8 mouse cellular contexts compared by ENCODE assay signal in genomic region chr17:44776738-44777270, GRCm38 (mm10). TPM values are rescaled to one million over a fixed set of nuclear protein-coding genes. Genes with fewer than 3 reads are reported as not detected.
DNase-seq lines count a peak whose midpoint lies in the region; ATAC-seq and TF ChIP-seq lines count a peak whose summit lies in the region.

Gene Supt3 (plus strand): TSS chr17:44777152.

- no peak for TF ChIP-seq POLR2A in bone marrow macrophage, adult 2 months (IDR thresholded peaks at IDR 0.05; ENCODE audit: borderline replicate concordance, low read depth, low read length)
- peak; percentile 71 for TF ChIP-seq POLR2A in embryonic fibroblast, embryonic 13.5 days (IDR thresholded peaks at IDR 0.05; ENCODE audit: low read depth, low read length)

- peaks cover 20% of the 10 kb centered on the region for H3K4me1 ChIP-seq in bone marrow macrophage, adult 2 months (ENCODE audit: control insufficient read depth, insufficient read depth, low read length)
- peaks cover 3% of the 10 kb centered on the region for H3K4me1 ChIP-seq in embryonic fibroblast, embryonic 13.5 days (ENCODE audit: control insufficient read depth, insufficient read depth, low read length)
- peaks cover 4% of the 10 kb centered on the region; the same call in 1 of the 2 replicates for H3K4me1 ChIP-seq in heart, embryonic 10.5 days
- H3K4me1 ChIP-seq in kidney, embryonic 15.5 days, result peaks cover 7% of the 10 kb centered on the region; the same call in 1 of the 2 replicates

- peak within 1 kb of the TSS; percentile 98 for H3K27ac ChIP-seq in bone marrow macrophage, adult 2 months (ENCODE audit: insufficient read depth, low read depth, low read length)
- H3K27ac ChIP-seq in embryonic fibroblast, embryonic 13.5 days (ENCODE audit: insufficient read depth, low read length), result peak within 1 kb of the TSS; percentile 72
- H3K27ac ChIP-seq in heart, embryonic 10.5 days, result peak within 1 kb of the TSS; percentile 95
- H3K27ac ChIP-seq in kidney, embryonic 15.5 days, result peak within 1 kb of the TSS; percentile 92

- peak; percentile 98 for ATAC-seq in kidney, embryonic 15.5 days (replicated peaks; ENCODE audit: low FRiP score)
- ATAC-seq in monocyte, adult 5-6 weeks (replicated peaks; ENCODE audit: insufficient number of reproducible peaks, low FRiP score, low TSS enrichment, poor library complexity, severe bottlenecking), result peak; percentile 83

- under 1% methylated on average over 40 of the region's 40 CpGs for WGBS in heart, embryonic 10.5 days
- WGBS in kidney, embryonic 15.5 days, result under 1% methylated on average over 40 of the region's 40 CpGs

- H3K27me3 ChIP-seq in heart, embryonic 10.5 days (ENCODE audit: insufficient read depth, poor library complexity, severe bottlenecking), result no peaks in the 10 kb centered on the region
- H3K27me3 ChIP-seq in kidney, embryonic 15.5 days, result no peaks in the 10 kb centered on the region

- no peaks in the 10 kb centered on the region for H3K36me3 ChIP-seq in heart, embryonic 10.5 days
- H3K36me3 ChIP-seq in kidney, embryonic 15.5 days, result no peaks in the 10 kb centered on the region

- DNase-seq in A20 (ENCODE audit: low read depth, low spot score) (peak; percentile 98), liver (peak; percentile 96)
- peak; percentile 96 for DNase-seq in heart, embryonic 10.5 days (ENCODE audit: low spot score)
- peak; percentile 95 to 99 for DNase-seq in spleen, postnatal 4 days (ENCODE audit: low spot score in 2 of 2)

- no peaks in the 10 kb centered on the region for H3K9me3 ChIP-seq in heart, embryonic 10.5 days
- H3K9me3 ChIP-seq in kidney, embryonic 15.5 days (replicated peaks), result no peaks in the 10 kb centered on the region

- TF ChIP-seq CTCF in bone marrow macrophage, adult 2 months (IDR thresholded peaks at IDR 0.05; ENCODE audit: low read depth, low read length), result no peak
- no peak for TF ChIP-seq CTCF in embryonic fibroblast, embryonic 13.5 days (IDR thresholded peaks at IDR 0.05; ENCODE audit: borderline replicate concordance, insufficient read depth, low read length)

- H3K9ac ChIP-seq in kidney, embryonic 15.5 days, result peak within 1 kb of the TSS; percentile 93

- peak within 1 kb of the TSS; percentile 95 for H3K4me3 ChIP-seq in bone marrow macrophage, adult 2 months (ENCODE audit: insufficient read depth, low read length)
- H3K4me3 ChIP-seq in embryonic fibroblast, embryonic 13.5 days (ENCODE audit: insufficient read depth, low read length), result peak within 1 kb of the TSS; percentile 44
- peak within 1 kb of the TSS; percentile 83 for H3K4me3 ChIP-seq in heart, embryonic 10.5 days
- peak within 1 kb of the TSS; percentile 85 for H3K4me3 ChIP-seq in kidney, embryonic 15.5 days (replicated peaks)

- H3K4me2 ChIP-seq in kidney, embryonic 15.5 days, result peak within 1 kb of the TSS; percentile 79

RNA-seq across cellular contexts. Expression of gene Supt3, which starts in this region (rescaled TPM):
- polyA plus RNA-seq in bone marrow macrophage, adult 2 months (2012; ENCODE audit: insufficient read depth, insufficient read length, missing spikeins), result 14.5 and 15.4 TPM in 2 replicates
- 20.5 and 20.7 TPM in 2 replicates for polyA plus RNA-seq in embryonic fibroblast, embryonic 13.5 days (2011; ENCODE audit: insufficient read length, low read depth, missing spikeins)
- 19.8 and 23.1 TPM in 2 replicates for polyA plus RNA-seq in heart, embryonic 10.5 days (2016; fragmentation: Nextera tagmentation; extraction: Ambion mirVana)
- polyA plus RNA-seq in kidney, embryonic 15.5 days (2015; fragmentation: Nextera tagmentation; extraction: Ambion mirVana), result 22.4 and 23.0 TPM in 2 replicates
- total RNA-seq in monocyte, adult 5-6 weeks (2017), result 4.9 to 9.2 TPM (median 7.2 TPM) in 3 replicates

Comparison
In these comparisons a context has a peak if more than half of its experiments do, and no peak if none do; other contexts are left out.
1. Peak in every context shown above with its lines: DNase-seq, ATAC-seq, H3K4me3 ChIP-seq and H3K27ac ChIP-seq.
2. H3K4me3 ChIP-seq: peak in every context shown above with its lines; median percentile 95 in bone marrow macrophage, adult 2 months; 85 in kidney, embryonic 15.5 days; 83 in heart, embryonic 10.5 days; 44 in embryonic fibroblast, embryonic 13.5 days.